Mouse (Mus musculus): ENCODE results near the gene Zc2hc1c.
A peak's percentile ranks its signal among the peaks of the same experiment; 100 is the strongest.

DNA sequence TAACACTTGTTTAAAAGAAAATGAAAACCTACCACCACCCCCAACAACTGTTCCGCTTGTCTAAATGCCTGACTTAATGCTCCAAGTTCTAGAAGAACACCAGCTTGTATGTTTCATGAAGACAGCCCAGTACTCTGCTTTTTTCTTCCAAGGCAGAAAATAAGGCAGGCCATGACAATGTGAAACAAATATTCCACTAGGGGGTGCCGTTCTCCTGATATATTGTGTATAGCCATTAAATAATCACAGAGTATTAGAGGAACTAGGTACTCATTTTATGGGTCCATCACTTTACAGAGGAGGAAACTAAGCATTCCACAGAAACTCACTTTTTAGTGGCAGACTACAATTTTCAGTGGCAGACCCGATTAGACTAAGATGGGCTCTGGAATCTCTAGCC is 58.0 kb downstream of the Zc2hc1c start:
- TF ChIP-seq CTCF (IDR thresholded peaks at IDR 0.05; ENCODE audit: low read depth) (peak; percentile 83), EP300 (optimal IDR thresholded peaks at IDR 0.05) (no peak)
